Mouse (Mus musculus) stomach, embryonic 15.5 days (tissue): ENCODE measurements around the gene Zfp597. TPM values are rescaled to one million over a fixed set of nuclear protein-coding genes. Genes with fewer than 3 reads are reported as not detected.

Source experiments
- ATAC-seq: fragments of 200-750 bp; cut with Nextera tagmentation; 2 replicates; pipeline ENCODE4 v1.8.0; 2017; ENCODE audit warnings: low read depth, moderate number of reproducible peaks, moderate TSS enrichment; ENCODE audit not compliant: insufficient read depth, low FRiP score
- H3K27ac ChIP-seq: fragments of 300-500 bp; sonication (generic); 2 replicates; pipeline ENCODE4 v1.5.1; 2015; ENCODE audit warnings: mild to moderate bottlenecking, inconsistent platforms
- H3K27me3 ChIP-seq: fragments of 300-500 bp; sonication (generic); replicated peaks from 2 replicates; pipeline ENCODE4 v1.6.1; 2015; ENCODE audit warnings: inconsistent platforms
- H3K36me3 ChIP-seq: fragments of 300-500 bp; sonication (generic); 2 replicates; pipeline ENCODE4 v1.6.1; 2015; ENCODE audit warnings: inconsistent platforms
- H3K4me1 ChIP-seq: fragments of 300-500 bp; sonication (generic); 2 replicates; pipeline ENCODE4 v1.6.1; 2015; ENCODE audit warnings: inconsistent platforms
- H3K4me2 ChIP-seq: fragments of 300-500 bp; sonication (generic); 2 replicates; pipeline ENCODE4 v1.6.1; 2015; ENCODE audit warnings: mild to moderate bottlenecking, inconsistent platforms
- H3K4me3 ChIP-seq: fragments of 300-500 bp; sonication (generic); replicated peaks from 2 replicates; pipeline ENCODE4 v1.5.1; 2015; ENCODE audit warnings: inconsistent platforms
- H3K9ac ChIP-seq: fragments of 300-500 bp; sonication (generic); 2 replicates; pipeline ENCODE4 v1.6.1; 2015; ENCODE audit warnings: inconsistent platforms
- H3K9me3 ChIP-seq: fragments of 300-500 bp; sonication (generic); 2 replicates; pipeline ENCODE4 v1.6.1; 2016; ENCODE audit warnings: inconsistent platforms
- WGBS: fragments of 180-500 bp; shearing (Covaris S2); methylation state at CpG from one replicate; pipeline ENCODE4 v1.1.7; 2015; 5-methylcytosine and 5-hydroxymethylcytosine counted together
- polyA plus RNA-seq: library from polyadenylated mRNA; unstranded; fragments of >200 nt; fragmentation: Nextera tagmentation; extraction: Ambion mirVana; gene quantifications from 2 replicates; pipeline ENCODE4 v1.2.1, GENCODE M21; 2015

Gene Zfp597
- polyA plus RNA-seq: 6.0 and 6.2 TPM in 2 replicates

DNA sequence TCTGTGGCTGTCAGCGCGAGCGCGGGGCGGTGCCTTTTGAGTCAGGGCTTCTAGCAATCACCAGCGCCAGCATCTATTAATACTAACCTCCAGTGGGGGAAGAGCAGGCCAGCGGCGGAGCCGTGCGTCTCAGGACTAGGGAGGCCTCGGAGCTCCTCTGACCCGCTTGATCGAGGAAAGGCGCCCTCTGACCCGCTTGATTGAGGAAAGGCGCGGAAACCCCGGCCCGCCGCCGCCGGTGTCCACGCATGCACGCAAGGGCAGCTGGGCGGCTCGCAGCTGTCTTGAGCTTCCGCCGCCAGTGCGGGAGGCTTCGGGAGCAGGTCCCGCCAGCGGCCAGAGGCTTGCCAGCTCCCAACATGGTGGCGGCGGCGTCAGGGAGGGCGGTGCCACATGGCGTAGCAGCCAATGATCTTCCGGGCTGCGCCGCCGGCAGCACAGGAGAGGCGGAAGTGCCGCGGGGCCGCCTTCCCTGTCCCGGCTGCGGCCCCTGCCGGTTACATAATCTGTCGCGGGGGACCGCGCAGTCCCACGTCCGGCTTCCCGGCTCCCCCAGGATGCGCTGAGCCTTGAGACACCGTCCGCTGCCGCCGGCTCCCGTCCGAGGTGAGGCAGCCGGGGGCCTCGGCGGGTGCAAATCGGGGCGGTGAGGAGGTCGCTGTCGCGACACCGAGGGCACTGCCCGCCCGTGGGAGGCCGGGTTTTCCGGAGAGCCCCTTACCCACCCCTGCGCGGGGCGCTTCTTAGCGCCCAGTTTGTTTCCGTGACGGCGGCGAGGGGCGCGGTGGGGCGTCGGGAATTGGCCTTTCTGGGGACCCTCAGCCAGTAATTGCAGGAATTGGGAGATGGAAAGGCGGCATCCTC lies at the start of gene Zfp597, which contains the start of gene Gm20695:
TSS of gene Zfp597 (minus strand) at position 361 of the 864 bp plus-strand sequence.
TSS of gene Gm20695 (plus strand) at position 448 of the 864 bp plus-strand sequence.
- peak within 1 kb of the TSS; percentile 94 for H3K4me3 ChIP-seq
- no peaks in the 10 kb centered on the region for H3K27me3 ChIP-seq
- H3K4me2 ChIP-seq: peak within 1 kb of the TSS; percentile 76
- peaks cover 11% of the 10 kb centered on the region for H3K4me1 ChIP-seq
- H3K36me3 ChIP-seq: no peaks in the 10 kb centered on the region
- peak within 1 kb of the TSS; percentile 94 for H3K27ac ChIP-seq
- peak within 1 kb of the TSS; percentile 95 for H3K9ac ChIP-seq
- no peaks in the 10 kb centered on the region for H3K9me3 ChIP-seq
- ATAC-seq: peak; percentile 99
- WGBS: under 1% methylated on average over 87 of the region's 88 CpGs

DNA sequence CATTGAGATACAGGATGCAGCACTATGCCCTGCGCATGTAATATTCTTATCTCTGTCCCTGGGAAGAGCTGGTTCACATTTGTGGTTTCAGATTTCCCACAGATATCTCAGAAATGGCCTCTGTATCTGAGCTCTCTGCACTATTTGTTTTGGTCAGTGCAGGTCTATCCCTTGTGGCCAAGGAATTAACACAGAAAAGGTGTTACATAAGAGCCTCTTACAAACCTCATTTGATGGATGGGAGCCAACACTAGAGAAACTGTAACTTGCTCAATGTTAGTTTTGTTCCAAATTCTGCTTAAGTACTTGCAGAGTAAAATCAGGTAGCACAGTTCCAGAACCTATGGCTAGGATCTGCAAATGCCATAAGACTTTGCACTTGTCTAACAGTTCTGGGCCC lies 49.7 kb upstream of the Zfp597 start:
- H3K9ac ChIP-seq: no peak overlapping the region
- H3K4me1 ChIP-seq: no peaks in the 10 kb centered on the region
- H3K27me3 ChIP-seq: no peaks in the 10 kb centered on the region
- H3K36me3 ChIP-seq: peaks cover 19% of the 10 kb centered on the region
- H3K4me3 ChIP-seq: no peak overlapping the region
- H3K4me2 ChIP-seq: no peak overlapping the region
- no peaks in the 10 kb centered on the region for H3K9me3 ChIP-seq
- no peak for ATAC-seq
- WGBS: 94% methylated on average over 1 of the region's 1 CpGs
- H3K27ac ChIP-seq: no peak overlapping the region

GRCm38 (mm10) chr16:3933536-3933935 lies 49.2 kb upstream of the Zfp597 start:
- H3K9me3 ChIP-seq: no peaks in the 10 kb centered on the region
- no peak overlapping the region for H3K27ac ChIP-seq
- WGBS: 91% methylated on average over 6 of the region's 6 CpGs
- no peak overlapping the region for H3K9ac ChIP-seq
- no peaks in the 10 kb centered on the region for H3K4me1 ChIP-seq
- peaks cover 21% of the 10 kb centered on the region for H3K36me3 ChIP-seq
- no peak for ATAC-seq
- H3K4me3 ChIP-seq: no peak overlapping the region
- H3K27me3 ChIP-seq: no peaks in the 10 kb centered on the region
- H3K4me2 ChIP-seq: no peak overlapping the region

GRCm38 (mm10) chr16:3929151-3929550 lies 44.8 kb upstream of the Zfp597 start:
- no peak overlapping the region for H3K9ac ChIP-seq
- WGBS: 81% methylated on average over 7 of the region's 7 CpGs

DNA sequence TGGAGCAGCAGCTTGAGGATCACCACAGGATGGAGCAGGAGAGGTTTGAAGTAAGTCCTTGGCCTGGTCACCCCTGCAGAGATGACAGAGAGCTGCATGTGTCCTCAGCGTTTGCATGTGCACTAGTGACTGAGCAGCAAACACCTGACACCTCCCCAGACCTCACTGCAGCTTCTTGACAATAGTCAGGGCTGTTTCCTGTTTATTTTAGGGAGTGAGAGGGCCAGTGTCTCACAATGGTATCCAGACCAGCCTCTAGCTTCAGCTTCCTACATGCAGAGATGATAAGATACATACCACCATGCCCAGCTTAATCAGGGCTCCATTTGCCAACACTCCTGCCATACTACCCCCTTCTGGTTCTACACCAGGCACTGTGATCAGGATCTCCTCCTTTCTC lies 44.2 kb upstream of the Zfp597 start:
- Histone ChIP-seq H3K36me3 (peaks cover 15% of the 10 kb centered on the region), H3K4me2 (no peak overlapping the region), H3K27me3 (no peaks in the 10 kb centered on the region), H3K27ac (no peak overlapping the region), H3K9me3 (no peaks in the 10 kb centered on the region), H3K9ac (no peak overlapping the region), H3K4me1 (no peaks in the 10 kb centered on the region), H3K4me3 (no peak overlapping the region)
- no peak for ATAC-seq
- WGBS: 24% methylated on average over 1 of the region's 1 CpGs

More at GRCm38 (mm10) chr16:3929151-3929550, 44.8 kb upstream of the Zfp597 start:
- no peak for ATAC-seq
- no peaks in the 10 kb centered on the region for H3K27me3 ChIP-seq
- no peaks in the 10 kb centered on the region for H3K9me3 ChIP-seq
- H3K4me2 ChIP-seq: no peak overlapping the region
- H3K27ac ChIP-seq: no peak overlapping the region
- H3K4me1 ChIP-seq: no peaks in the 10 kb centered on the region
- peaks cover 15% of the 10 kb centered on the region for H3K36me3 ChIP-seq
- no peak overlapping the region for H3K4me3 ChIP-seq

- H3K4me1 ChIP-seq: no peaks in the 10 kb centered on the region
- H3K36me3 ChIP-seq: peaks cover 18% of the 10 kb centered on the region
- no peaks in the 10 kb centered on the region for H3K9me3 ChIP-seq
- no peak overlapping the region for H3K27ac ChIP-seq
- no peak for ATAC-seq
- 78% methylated on average over 4 of the region's 4 CpGs for WGBS
- H3K27me3 ChIP-seq: no peaks in the 10 kb centered on the region
- no peak overlapping the region for H3K4me2 ChIP-seq
- H3K9ac ChIP-seq: no peak overlapping the region
- no peak overlapping the region for H3K4me3 ChIP-seq
These were observed 39.6 kb upstream of the Zfp597 start for GRCm38 (mm10) chr16:3923966-3924365.

GRCm38 (mm10) chr16:3923515-3923914 lies 39.2 kb upstream of the Zfp597 start:
- Histone ChIP-seq H3K36me3 (peaks cover 16% of the 10 kb centered on the region), H3K4me3 (no peak overlapping the region), H3K9me3 (no peaks in the 10 kb centered on the region), H3K4me1 (no peaks in the 10 kb centered on the region), H3K27ac (no peak overlapping the region), H3K27me3 (no peaks in the 10 kb centered on the region), H3K4me2 (no peak overlapping the region), H3K9ac (no peak overlapping the region)
- no peak for ATAC-seq
- 80% methylated on average over 3 of the region's 3 CpGs for WGBS

- Histone ChIP-seq H3K4me1 (no peaks in the 10 kb centered on the region), H3K27me3 (no peaks in the 10 kb centered on the region), H3K4me3 (no peak overlapping the region), H3K36me3 (peaks cover 13% of the 10 kb centered on the region; the same call in 1 of the 2 replicates), H3K9me3 (no peaks in the 10 kb centered on the region), H3K27ac (no peak overlapping the region), H3K9ac (no peak overlapping the region), H3K4me2 (no peak overlapping the region)
- WGBS: 87% methylated on average over 2 of the region's 2 CpGs
- ATAC-seq: no peak
These were observed 36.4 kb upstream of the Zfp597 start for GRCm38 (mm10) chr16:3920756-3921155.

- Histone ChIP-seq H3K9ac (peak overlapping the region; percentile 47), H3K27me3 (no peaks in the 10 kb centered on the region), H3K4me3 (peak overlapping the region; percentile 56), H3K4me1 (peaks cover 9% of the 10 kb centered on the region), H3K9me3 (no peaks in the 10 kb centered on the region), H3K4me2 (peak overlapping the region; percentile 72), H3K27ac (peak overlapping the region; percentile 67; the same call in 1 of the 2 replicates), H3K36me3 (peaks cover 9% of the 10 kb centered on the region; the same call in 1 of the 2 replicates)
- 6% methylated on average over 20 of the region's 20 CpGs for WGBS
- ATAC-seq: 0 out of 2 replicates have a peak, but pooled peaks have one; percentile 7
These were observed 24.8 kb upstream of the Zfp597 start for GRCm38 (mm10) chr16:3909118-3909517.

DNA sequence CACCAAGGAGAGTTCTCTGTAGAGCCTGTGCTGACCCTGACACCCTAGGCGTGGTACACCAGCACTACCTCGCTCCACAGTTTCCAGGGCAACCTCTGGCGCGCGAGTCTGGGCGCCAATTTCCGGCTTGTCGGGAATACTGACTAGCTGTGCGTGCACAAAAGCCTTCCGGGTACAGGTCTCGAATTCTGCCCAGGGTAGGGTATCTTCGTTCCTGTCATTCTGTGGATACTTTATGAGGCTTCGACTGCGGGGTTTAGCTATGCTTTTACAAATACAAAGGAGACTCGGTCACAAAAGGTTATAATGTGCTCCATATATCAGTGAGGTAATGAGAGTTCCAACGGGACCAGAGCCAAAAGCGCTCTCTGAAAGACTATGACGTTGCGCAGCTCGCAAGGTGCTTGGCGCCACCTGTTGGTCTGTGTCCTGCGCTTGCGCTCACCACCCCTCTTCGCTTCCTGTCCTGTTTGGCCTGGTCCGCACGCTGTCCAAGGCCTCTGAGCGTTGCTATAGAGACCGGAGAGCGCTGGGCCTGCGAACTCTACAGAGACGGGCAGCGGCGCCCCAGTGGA lies 24.3 kb upstream of the Zfp597 start, which contains the start of the genes 1700037C18Rik and Cluap1:
TSS of gene 1700037C18Rik (minus strand) at position 153 of the 575 bp plus-strand sequence.
TSS of gene Cluap1 (plus strand) at position 265 of the 575 bp plus-strand sequence.
- ATAC-seq: peak; percentile 99
- peak within 1 kb of the TSS; percentile 72 for H3K4me2 ChIP-seq

GRCm38 (mm10) chr16:3907471-3907870 lies 23.1 kb upstream of the Zfp597 start:
- H3K4me1 ChIP-seq: peaks cover 9% of the 10 kb centered on the region
- H3K9me3 ChIP-seq: no peaks in the 10 kb centered on the region
- ATAC-seq: no peak
- H3K27ac ChIP-seq: no peak overlapping the region
- no peaks in the 10 kb centered on the region for H3K27me3 ChIP-seq
- 70% methylated on average over 2 of the region's 2 CpGs for WGBS
- peaks cover 10% of the 10 kb centered on the region; the same call in 1 of the 2 replicates for H3K36me3 ChIP-seq
- H3K4me2 ChIP-seq: no peak overlapping the region
- no peak overlapping the region for H3K4me3 ChIP-seq
- no peak overlapping the region; the same call in 1 of the 2 replicates for H3K9ac ChIP-seq

More for the DNA sequence above, 24.3 kb upstream of the Zfp597 start, which contains the start of the genes 1700037C18Rik and Cluap1:
- 1% methylated on average over 33 of the region's 33 CpGs for WGBS
- Histone ChIP-seq H3K27me3 (no peaks in the 10 kb centered on the region), H3K27ac (peak within 1 kb of the TSS; percentile 67), H3K9me3 (no peaks in the 10 kb centered on the region), H3K9ac (peak within 1 kb of the TSS; percentile 47), H3K4me3 (peak within 1 kb of the TSS; percentile 56), H3K4me1 (peaks cover 9% of the 10 kb centered on the region), H3K36me3 (peaks cover 9% of the 10 kb centered on the region; the same call in 1 of the 2 replicates)

DNA sequence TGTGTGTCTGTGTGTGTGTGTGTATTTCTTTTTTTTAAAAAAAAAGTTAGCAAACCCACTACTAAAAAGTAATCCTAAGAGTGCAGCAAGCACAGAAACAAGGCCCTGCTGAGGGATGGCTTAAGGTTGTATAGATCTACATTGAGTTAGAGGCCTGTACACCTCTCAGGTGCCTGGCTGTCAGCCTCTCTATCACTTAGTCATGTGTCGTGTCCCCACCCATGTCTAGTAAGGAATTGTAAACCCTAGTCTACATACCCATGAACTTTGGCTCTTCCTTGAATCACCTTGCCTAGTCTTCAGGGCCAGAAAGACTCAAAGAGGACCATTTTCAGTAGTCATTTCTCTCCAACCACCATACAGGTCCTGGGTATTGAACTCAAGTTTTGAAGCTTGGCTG lies 12.2 kb upstream of the Zfp597 start:
- Histone ChIP-seq H3K4me3 (no peak overlapping the region), H3K4me2 (no peak overlapping the region), H3K4me1 (no peaks in the 10 kb centered on the region), H3K9me3 (no peaks in the 10 kb centered on the region), H3K27ac (no peak overlapping the region), H3K36me3 (peaks cover 36% of the 10 kb centered on the region), H3K27me3 (no peaks in the 10 kb centered on the region), H3K9ac (no peak overlapping the region)
- ATAC-seq: no peak
- WGBS: 97% methylated on average over 1 of the region's 1 CpGs
